Mouse (Mus musculus) CH12.LX (cell line): ENCODE data around the gene Muc20. TPM values are rescaled to one million over a fixed set of nuclear protein-coding genes. Genes with fewer than 3 reads are reported as not detected.

ENCODE experiments used
- DNase-seq: peaks from one replicate; pipeline ENCODE4 v3.0.0-alpha.2; 2013; ENCODE audit errors: extremely low read depth
- H3K27ac ChIP-seq: 2 replicates; pipeline ENCODE4 v1.5.1; 2012; ENCODE audit warnings: low read depth, mild to moderate bottlenecking, control low read depth, moderate library complexity; ENCODE audit not compliant: insufficient read depth
- H3K27me3 ChIP-seq: replicated peaks from 2 replicates; pipeline ENCODE3; 2012; ENCODE audit warnings: inconsistent platforms
- H3K36me3 ChIP-seq, 2 experiments: replicated peaks in 1 of 2; 2 replicates each; pipeline versions ENCODE3 to v1.6.1; 2012; ENCODE audit warnings: inconsistent platforms in 1 of 2, low read length in 1 of 2, mild to moderate bottlenecking in 1 of 2, mixed read lengths in 1 of 2, moderate library complexity in 1 of 2; ENCODE audit not compliant: control insufficient read depth in 1 of 2, insufficient read depth in 1 of 2
- H3K4me1 ChIP-seq, 2 experiments: 2 replicates each; pipeline ENCODE4 v1.6.1; 2012; ENCODE audit warnings: inconsistent platforms in 1 of 2, moderate library complexity in 1 of 2; ENCODE audit not compliant: insufficient read depth in 2 of 2, control insufficient read depth in 1 of 2
- H3K4me2 ChIP-seq: 2 replicates; pipeline ENCODE4 v1.6.1; 2012; ENCODE audit warnings: low read depth, mild to moderate bottlenecking, control low read depth; ENCODE audit not compliant: poor library complexity, insufficient read depth, severe bottlenecking
- H3K4me3 ChIP-seq, 3 experiments: fragments of 150-350 bp in 1 of 3; sonication (generic) in 1 of 3; replicated peaks in 1 of 3; 2 replicates each; pipeline versions ENCODE3 to v1.5.1; 2011 to 2012; ENCODE audit warnings: low read depth in 2 of 3, low read length in 2 of 3, mild to moderate bottlenecking in 2 of 3, moderate library complexity in 2 of 3, control low read depth in 1 of 3, improper control_type of control experiment in 1 of 3, inconsistent platforms in 1 of 3, mixed read lengths in 1 of 3; ENCODE audit not compliant: poor library complexity in 1 of 3
- H3K79me2 ChIP-seq: replicated peaks from 2 replicates; pipeline ENCODE4 v1.6.1; 2012; ENCODE audit warnings: mild to moderate bottlenecking, moderate library complexity; ENCODE audit not compliant: control insufficient read depth, poor library complexity, insufficient read depth, severe bottlenecking; ENCODE audit errors: extremely low read depth
- H3K9ac ChIP-seq: 2 replicates; pipeline ENCODE4 v1.6.1; 2012; ENCODE audit warnings: low read depth, mild to moderate bottlenecking, control low read depth, moderate library complexity; ENCODE audit not compliant: insufficient read depth
- H3K9me3 ChIP-seq: replicated peaks from 2 replicates; pipeline ENCODE3; 2012; ENCODE audit warnings: low read length, inconsistent platforms, mixed read lengths
- CHD1 ChIP-seq: IDR thresholded peaks from 2 replicates; pipeline ENCODE4 v1.6.1; 2012; ENCODE audit warnings: low read depth, low read length, improper control_type of control experiment, inconsistent platforms
- CTCF ChIP-seq, 2 experiments: IDR thresholded peaks in 1 of 2; conservative IDR thresholded peaks in 1 of 2; 2 replicates each; pipeline ENCODE4 v1.5.1; 2011 to 2012; ENCODE audit warnings: low read depth in 2 of 2, low read length in 2 of 2, improper control_type of control experiment in 1 of 2, inconsistent platforms in 1 of 2, mild to moderate bottlenecking in 1 of 2, moderate library complexity in 1 of 2
- E2F4 ChIP-seq: IDR thresholded peaks from 2 replicates; pipeline ENCODE4 v1.6.1; 2011; ENCODE audit warnings: low read depth, low read length, improper control_type of control experiment; ENCODE audit not compliant: insufficient replicate concordance
- ELF1 ChIP-seq: IDR thresholded peaks from 2 replicates; pipeline ENCODE4 v1.6.1; 2014; ENCODE audit warnings: low read depth, mild to moderate bottlenecking, inconsistent platforms, low read length, improper control_type of control experiment
- EP300 ChIP-seq: IDR thresholded peaks from 2 replicates; pipeline ENCODE4 v1.6.1; 2011; ENCODE audit warnings: low read length, improper control_type of control experiment
- ETS1 ChIP-seq: conservative IDR thresholded peaks from 2 replicates; pipeline ENCODE4 v1.6.1; 2012; ENCODE audit warnings: low read depth, mild to moderate bottlenecking, inconsistent platforms, low read length, improper control_type of control experiment, moderate library complexity
- GABPA ChIP-seq: IDR thresholded peaks from 2 replicates; pipeline ENCODE4 v1.6.1; 2012; ENCODE audit warnings: low read depth, low read length, improper control_type of control experiment, inconsistent platforms; ENCODE audit not compliant: insufficient replicate concordance
- IRF4 ChIP-seq: IDR thresholded peaks from 2 replicates; pipeline ENCODE4 v1.6.1; 2014; ENCODE audit warnings: low read depth, mild to moderate bottlenecking, inconsistent platforms, low read length, improper control_type of control experiment
- JUN ChIP-seq: IDR thresholded peaks from 2 replicates; pipeline ENCODE4 v1.6.1; 2011; ENCODE audit warnings: low read depth, mild to moderate bottlenecking, low read length, improper control_type of control experiment, moderate library complexity; ENCODE audit not compliant: insufficient read depth
- JUND ChIP-seq: conservative IDR thresholded peaks from 2 replicates; pipeline ENCODE4 v1.6.1; 2011; ENCODE audit warnings: low read depth, low read length, improper control_type of control experiment
- KAT2A ChIP-seq: IDR thresholded peaks from 2 replicates; pipeline ENCODE4 v1.6.1; 2012; ENCODE audit warnings: low read length, improper control_type of control experiment, inconsistent platforms; ENCODE audit not compliant: insufficient replicate concordance
- MAX ChIP-seq: IDR thresholded peaks from 2 replicates; pipeline ENCODE4 v1.6.1; 2011; ENCODE audit warnings: low read length, improper control_type of control experiment
- MEF2A ChIP-seq: IDR thresholded peaks from 2 replicates; pipeline ENCODE4 v1.6.1; 2014; ENCODE audit warnings: low read depth, mild to moderate bottlenecking, inconsistent platforms, low read length, improper control_type of control experiment, borderline replicate concordance
- MXI1 ChIP-seq: IDR thresholded peaks from 2 replicates; pipeline ENCODE4 v1.6.1; 2011; ENCODE audit warnings: mild to moderate bottlenecking, low read depth, low read length, improper control_type of control experiment
- MYC ChIP-seq: IDR thresholded peaks from 2 replicates; pipeline ENCODE4 v1.6.1; 2011; ENCODE audit warnings: low read depth, mild to moderate bottlenecking, improper control_type of control experiment, low read length
- NELFE ChIP-seq: IDR thresholded peaks from 2 replicates; pipeline ENCODE4 v1.6.1; 2011; ENCODE audit warnings: low read depth, low read length, improper control_type of control experiment
- PAX5 ChIP-seq: IDR thresholded peaks from 2 replicates; pipeline ENCODE4 v1.6.1; 2012; ENCODE audit warnings: low read length, inconsistent platforms, mixed read lengths
- POLR2A ChIP-seq: IDR thresholded peaks from 2 replicates; pipeline ENCODE4 v1.6.1; 2011; ENCODE audit warnings: low read depth, mild to moderate bottlenecking, improper control_type of control experiment, low read length
- RAD21 ChIP-seq: IDR thresholded peaks from 2 replicates; pipeline ENCODE4 v1.6.1; 2011; ENCODE audit warnings: low read depth, mild to moderate bottlenecking, low read length, improper control_type of control experiment, moderate library complexity
- RCOR1 ChIP-seq: conservative IDR thresholded peaks from 2 replicates; pipeline ENCODE4 v1.6.1; 2012; ENCODE audit warnings: low read depth, mild to moderate bottlenecking, inconsistent platforms, low read length, improper control_type of control experiment
- SIN3A ChIP-seq: IDR thresholded peaks from 2 replicates; pipeline ENCODE4 v1.6.1; 2012; ENCODE audit warnings: low read length, improper control_type of control experiment, inconsistent platforms
- SMC3 ChIP-seq: IDR thresholded peaks from 2 replicates; pipeline ENCODE4 v1.6.1; 2011; ENCODE audit warnings: low read depth, low read length, improper control_type of control experiment
- TBP ChIP-seq: conservative IDR thresholded peaks from 2 replicates; pipeline ENCODE4 v1.6.1; 2011; ENCODE audit warnings: low read depth, low read length, improper control_type of control experiment
- TCF12 ChIP-seq: IDR thresholded peaks from 2 replicates; pipeline ENCODE4 v1.6.1; 2014; ENCODE audit warnings: low read depth, mild to moderate bottlenecking, inconsistent platforms, low read length, improper control_type of control experiment
- USF2 ChIP-seq: conservative IDR thresholded peaks from 2 replicates; pipeline ENCODE4 v1.6.1; 2011; ENCODE audit warnings: low read depth, low read length, improper control_type of control experiment
- ZC3H11A ChIP-seq: IDR thresholded peaks from 2 replicates; pipeline ENCODE4 v1.6.1; 2012; ENCODE audit warnings: low read depth, mild to moderate bottlenecking, inconsistent platforms, low read length, improper control_type of control experiment
- ZNF384 ChIP-seq: IDR thresholded peaks from 2 replicates; pipeline ENCODE4 v1.6.1; 2012; ENCODE audit warnings: low read depth, low read length, improper control_type of control experiment, inconsistent platforms
- dilution Hi-C: fragments of 300-500 bp; cut with MboI; formaldehyde crosslinking; loops from 2 replicates; pipeline ENCODE4 v1.14.3; 2020; ENCODE audit warnings: low sequenced_read_pairs; ENCODE audit not compliant: extremely low pct_unique_long_range_greater_than_20kb, extremely low pct_ligation_motif_present
- in situ Hi-C: fragments of 300-500 bp; cut with MboI; formaldehyde crosslinking; loops from 3 replicates; pipeline ENCODE4 v1.14.3; 2019; ENCODE audit warnings: low sequenced_read_pairs, low pct_ligation_motif_present, low pct_unique_long_range_greater_than_20kb, mixed read lengths
- polyA plus RNA-seq: library from polyadenylated mRNA; unstranded; fragments of >175 nt; gene quantifications from 2 replicates; pipeline ENCODE4 v1.2.1, GENCODE M21; 2012; ENCODE audit warnings: low read depth; ENCODE audit not compliant: insufficient read length
- total RNA-seq, 2 experiments: library from RNA; depleted of rRNA; stranded (reverse); fragments of 300-350 nt in 1 of 2; fragments of >200 nt in 1 of 2; gene quantifications; 2 replicates each; pipeline ENCODE4 v1.2.3; 2012 to 2014

Muc20 gene
- total and polyA plus RNA-seq, 3 experiments = 0.36 to 1.4 (median 0.42) TPM

- dilution Hi-C loops (no loop called here), in situ Hi-C loops (no loop called here)
- H3K27ac ChIP-seq = no peak overlapping the region
- H3K4me3 ChIP-seq = no peak overlapping the region
- H3K4me1 ChIP-seq = peaks cover 27 to 55% of the 10 kb centered on the region in 2 experiments
- no peak overlapping the region for H3K4me2 ChIP-seq
- H3K36me3 ChIP-seq = no peaks in the 10 kb centered on the region
- no peaks in the 10 kb centered on the region for H3K79me2 ChIP-seq
- H3K27me3 ChIP-seq = no peaks in the 10 kb centered on the region
- H3K9ac ChIP-seq = no peak overlapping the region
- TF ChIP-seq JUN (no peak), CTCF (conservative IDR thresholded peaks at IDR 0.05 in 1 of 2, IDR thresholded peaks at IDR 0.05 in 1 of 2; ENCODE audit: low read depth in 2 of 2, low read length in 2 of 2) (no peak), RCOR1 (no peak), ZC3H11A (no peak), TBP (no peak), ETS1 (peak; percentile 71), MYC (no peak), NELFE (no peak), USF2 (no peak), E2F4 (no peak), JUND (no peak), RAD21 (no peak), IRF4 (peak; percentile 38; the same call in 1 of the 2 replicates), ELF1 (no peak; the same call in 1 of the 2 replicates), TCF12 (no peak), MXI1 (no peak; the same call in 1 of the 2 replicates), EP300 (0 out of 2 replicates have a peak, but pooled peaks have one; percentile 40), PAX5 (no peak), GABPA (no peak), MAX (no peak), CHD1 (no peak), SMC3 (no peak), ZNF384 (no peak), MEF2A (no peak; the same call in 1 of the 2 replicates), SIN3A (no peak), KAT2A (no peak), POLR2A (no peak)
- peak; percentile 71 for DNase-seq
- no peaks in the 10 kb centered on the region for H3K9me3 ChIP-seq
These were observed 55.9 kb downstream of the Muc20 start for GRCm38 (mm10) chr16:32741366-32741765.
